Mouse (Mus musculus): ENCODE results near the gene Myh8. TPM values are rescaled to one million over a fixed set of nuclear protein-coding genes. Genes with fewer than 3 reads are reported as not detected.

The Myh8 gene
- total RNA-seq, 1 experiment from 2014 or later: not detected

DNA sequence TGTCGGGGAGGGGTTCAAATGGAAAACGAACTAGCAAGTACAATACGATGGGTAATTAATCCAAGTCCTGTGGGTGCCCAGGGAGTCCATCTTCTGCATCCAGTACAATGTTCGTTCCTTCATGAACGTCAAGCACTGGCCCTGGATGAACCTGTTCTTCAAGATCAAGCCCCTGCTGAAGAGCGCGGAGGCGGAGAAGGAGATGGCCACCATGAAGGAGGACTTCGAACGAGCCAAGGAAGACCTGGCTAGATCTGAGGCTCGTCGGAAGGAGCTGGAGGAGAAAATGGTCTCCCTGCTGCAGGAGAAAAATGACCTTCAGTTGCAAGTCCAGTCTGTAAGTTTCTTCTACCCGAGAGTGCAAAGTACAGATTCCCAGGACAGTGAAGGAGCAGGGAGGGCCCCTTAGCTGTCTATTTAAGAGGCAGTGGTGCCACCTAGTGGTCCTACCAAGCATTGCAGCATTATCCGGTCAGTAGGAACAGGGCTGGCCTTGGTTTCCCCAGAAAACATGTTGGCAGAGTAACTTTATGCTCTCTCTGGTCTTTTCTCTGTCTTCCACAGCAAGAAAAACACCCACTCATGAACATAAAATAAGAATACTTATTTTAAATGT is 73.3 kb downstream of the Myh8 start:
- ATAC-seq (replicated peaks in 1 of 2; ENCODE audit: insufficient read depth in 1 of 2, low FRiP score in 2 of 2, low TSS enrichment in 1 of 2, low read depth in 1 of 2, poor library complexity in 2 of 2, severe bottlenecking in 2 of 2): peak; percentile 61 to 65; a peak in 3 of 4 replicates

- ATAC-seq (replicated peaks in 1 of 2; ENCODE audit: insufficient read depth in 1 of 2, low FRiP score in 2 of 2, low TSS enrichment in 1 of 2, low read depth in 1 of 2, poor library complexity in 2 of 2, severe bottlenecking in 2 of 2): 0 out of 4 replicates have a peak, but pooled peaks of 1 of the 2 experiments have one; percentile 32
These were observed 76.1 kb downstream of the Myh8 start for GRCm38 (mm10) chr11:67353011-67353410.

- no peak for ATAC-seq (replicated peaks in 1 of 2; ENCODE audit: insufficient read depth in 1 of 2, low FRiP score in 2 of 2, low TSS enrichment in 1 of 2, low read depth in 1 of 2, poor library complexity in 2 of 2, severe bottlenecking in 2 of 2)
These were observed 81.1 kb downstream of the Myh8 start for GRCm38 (mm10) chr11:67358031-67358430.

Other genes with a start within 250 kb of the Myh8 start
- 11.7 and 13.2 TPM in 2 replicates for gene Adprm, start 224.5 kb upstream of the Myh8 start, total RNA-seq (2017)
- 25.6 and 29.5 TPM in 2 replicates for gene Sco1, start 224.5 kb upstream of the Myh8 start, total RNA-seq (2017)
- not detected in 2 replicates for gene Myh3, start 198.8 kb upstream of the Myh8 start, total RNA-seq (2017)
- not detected in 2 replicates for gene Myh2, start 106.1 kb upstream of the Myh8 start, total RNA-seq (2017)
- not detected in 2 replicates for gene Myh1, start 77.1 kb upstream of the Myh8 start, total RNA-seq (2017)
- not detected in 2 replicates for gene Myh4, start 39.1 kb upstream of the Myh8 start, total RNA-seq (2017)
- not detected in 2 replicates for gene Myh13, start 44.5 kb downstream of the Myh8 start, total RNA-seq (2017)
- gene Gas7, start 178.3 kb downstream of the Myh8 start, total RNA-seq (2017): 1.3 and 5.9 TPM in 2 replicates